Mouse (Mus musculus) liver, embryonic 11.5 days (tissue): ENCODE results near the gene Fancc. TPM values are rescaled to one million over a fixed set of nuclear protein-coding genes. Genes with fewer than 3 reads are reported as not detected.
"Not testable (repeated sequence)": the region's sequence is repeated elsewhere in the genome, so short reads cannot be mapped to it uniquely, and the experiment has no call there.

Experiments used
- ATAC-seq: fragments of 200-750 bp; cut with Nextera tagmentation; replicated peaks from 2 replicates; pipeline ENCODE4 v1.8.0; 2017; ENCODE audit warnings: moderate number of reproducible peaks, mild to moderate bottlenecking, moderate TSS enrichment, moderate library complexity; ENCODE audit not compliant: low FRiP score
- DNase-seq: peaks from one replicate; pipeline ENCODE4 v3.0.0-alpha.2; 2017; ENCODE audit warnings: low spot score
- H3K27ac ChIP-seq: fragments of 300-500 bp; sonication (generic); 2 replicates; pipeline ENCODE4 v1.5.1; 2014; ENCODE audit warnings: mild to moderate bottlenecking, low read depth, low read length, control low read depth
- H3K27me3 ChIP-seq: fragments of 300-500 bp; sonication (generic); replicated peaks from 2 replicates; pipeline ENCODE4 v1.6.1; 2014; ENCODE audit warnings: low read length, mixed read lengths; ENCODE audit not compliant: control insufficient read depth, insufficient read depth
- H3K36me3 ChIP-seq: fragments of 300-500 bp; sonication (generic); 2 replicates; pipeline ENCODE4 v1.6.1; 2014; ENCODE audit warnings: mild to moderate bottlenecking, low read length, moderate library complexity, mixed read lengths; ENCODE audit not compliant: control insufficient read depth, insufficient read depth
- H3K4me1 ChIP-seq: fragments of 300-500 bp; sonication (generic); replicated peaks from 2 replicates; pipeline ENCODE4 v1.6.1; 2014; ENCODE audit warnings: low read length, mixed read lengths; ENCODE audit not compliant: control insufficient read depth, insufficient read depth
- H3K4me2 ChIP-seq: fragments of 300-500 bp; sonication (generic); 2 replicates; pipeline ENCODE4 v1.6.1; 2014; ENCODE audit warnings: mild to moderate bottlenecking, control low read depth, moderate library complexity
- H3K4me3 ChIP-seq: fragments of 300-500 bp; sonication (generic); 2 replicates; pipeline ENCODE4 v1.5.1; 2014; ENCODE audit warnings: low read depth, low read length, control low read depth
- H3K9ac ChIP-seq: fragments of 300-500 bp; sonication (generic); 2 replicates; pipeline ENCODE4 v1.6.1; 2014; ENCODE audit warnings: low read depth, low read length, control low read depth
- H3K9me3 ChIP-seq: fragments of 300-500 bp; sonication (generic); 2 replicates; pipeline ENCODE4 v1.6.1; 2016; ENCODE audit warnings: low read length, inconsistent platforms, mixed read lengths; ENCODE audit not compliant: control insufficient read depth
- WGBS: fragments of 180-500 bp; shearing (Covaris S2); extraction: QIAGEN DNeasy Blood & Tissue Kit; methylation state at CpG from one replicate; pipeline ENCODE4 v1.1.7; 2014; 5-methylcytosine and 5-hydroxymethylcytosine counted together
- polyA plus RNA-seq: library from polyadenylated mRNA; unstranded; fragments of >200 nt; fragmentation: Nextera tagmentation; extraction: Ambion mirVana; gene quantifications from 2 replicates; pipeline ENCODE4 v1.2.1, GENCODE M21; 2014

Gene Fancc
- polyA plus RNA-seq, 1 experiment from 2014 or later: 18.9 TPM

GRCm38 (mm10) chr13:63315777-63316176, 181.3 kb downstream of the Fancc start:
- no peak overlapping the region for H3K27ac ChIP-seq
- DNase-seq: no peak
- H3K9me3 ChIP-seq: no peaks in the 10 kb centered on the region
- no peaks in the 10 kb centered on the region for H3K27me3 ChIP-seq
- H3K4me2 ChIP-seq: no peak overlapping the region
- H3K4me1 ChIP-seq: peaks cover 13% of the 10 kb centered on the region
- no peak for ATAC-seq
- no peak overlapping the region for H3K4me3 ChIP-seq
- H3K9ac ChIP-seq: no peak overlapping the region
- no peaks in the 10 kb centered on the region for H3K36me3 ChIP-seq
- whole genome bisulfite sequencing: 84% methylated on average over 6 of the region's 6 CpGs

GRCm38 (mm10) chr13:63315111-63315510, 182.0 kb downstream of the Fancc start:
- ATAC-seq, H3K27me3 ChIP-seq, H3K4me2 ChIP-seq, DNase-seq, H3K9ac ChIP-seq, H3K9me3 ChIP-seq, H3K27ac ChIP-seq, H3K4me3 ChIP-seq, H3K36me3 ChIP-seq: not testable (repeated sequence)
- 96% methylated on average over 4 of the region's 4 CpGs for WGBS
- H3K4me1 ChIP-seq: peaks cover 13% of the 10 kb centered on the region

DNA sequence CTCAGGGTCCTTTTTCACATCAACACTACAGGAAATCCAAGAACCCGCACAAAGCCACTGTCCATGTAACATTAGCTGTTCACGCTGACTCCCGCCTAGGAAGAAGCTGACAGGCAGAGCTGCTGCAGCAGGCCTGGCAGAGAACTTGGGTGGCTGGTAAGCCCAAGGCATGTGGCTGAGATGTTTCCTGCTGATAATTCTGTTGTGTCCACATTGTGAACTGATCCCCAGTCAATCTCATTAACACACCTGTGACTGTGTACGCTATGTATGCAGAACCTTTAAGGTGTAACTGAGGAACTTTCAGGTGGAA, 182.5 kb downstream of the Fancc start:
- no peak overlapping the region for H3K27ac ChIP-seq
- H3K27me3 ChIP-seq: no peaks in the 10 kb centered on the region
- H3K9ac ChIP-seq: no peak overlapping the region
- DNase-seq (no peak), ATAC-seq (0 out of 2 replicates have a peak, but pooled peaks have one; percentile 11)
- H3K4me1 ChIP-seq: peaks cover 13% of the 10 kb centered on the region
- H3K4me2 ChIP-seq: no peak overlapping the region
- H3K4me3 ChIP-seq: no peak overlapping the region
- H3K9me3 ChIP-seq: no peaks in the 10 kb centered on the region
- WGBS: 50% methylated on average over 4 of the region's 4 CpGs
- H3K36me3 ChIP-seq: no peaks in the 10 kb centered on the region

GRCm38 (mm10) chr13:63313748-63314607, 183.1 kb downstream of the Fancc start:
- Histone ChIP-seq H3K9me3 (no peaks in the 10 kb centered on the region), H3K4me1 (peaks cover 13% of the 10 kb centered on the region), H3K27ac (no peak overlapping the region; the same call in 1 of the 2 replicates), H3K4me2 (no peak overlapping the region), H3K27me3 (no peaks in the 10 kb centered on the region), H3K4me3 (no peak overlapping the region), H3K36me3 (no peaks in the 10 kb centered on the region), H3K9ac (no peak overlapping the region)
- 74% methylated on average over 12 of the region's 12 CpGs for WGBS
- ATAC-seq (peak; percentile 46), DNase-seq (no peak)

DNA sequence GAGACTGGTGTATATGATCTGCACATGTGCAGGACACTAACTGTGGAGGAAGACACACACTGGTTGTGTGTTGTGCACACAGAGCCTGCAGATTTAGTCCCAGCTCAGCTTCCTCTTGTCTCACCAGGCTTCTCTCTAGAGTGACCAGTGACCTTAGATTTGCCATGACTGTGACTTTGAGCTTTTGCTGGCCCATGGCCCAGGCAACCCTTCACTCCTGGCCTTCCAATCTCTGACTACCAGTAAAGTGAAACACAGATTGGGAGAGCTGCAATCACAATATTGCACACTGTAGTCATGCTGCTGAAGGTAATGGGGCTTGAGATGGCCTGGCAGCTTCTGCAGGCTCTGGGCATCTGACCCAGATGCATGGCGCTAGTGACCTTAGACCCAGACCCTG, 183.8 kb downstream of the Fancc start:
- DNase-seq (no peak), ATAC-seq (no peak)
- Histone ChIP-seq H3K9me3 (no peaks in the 10 kb centered on the region), H3K4me1 (peaks cover 13% of the 10 kb centered on the region), H3K27me3 (no peaks in the 10 kb centered on the region), H3K4me3 (no peak overlapping the region), H3K9ac (no peak overlapping the region), H3K27ac (no peak overlapping the region), H3K36me3 (no peaks in the 10 kb centered on the region), H3K4me2 (no peak overlapping the region)
- 100% methylated on average over 1 of the region's 1 CpGs for WGBS

- no peaks in the 10 kb centered on the region for H3K36me3 ChIP-seq
- ATAC-seq (no peak), DNase-seq (no peak)
- H3K27ac ChIP-seq: no peak overlapping the region
- H3K4me2 ChIP-seq: no peak overlapping the region
- 67% methylated on average over 2 of the region's 2 CpGs for WGBS
- H3K9me3 ChIP-seq: no peaks in the 10 kb centered on the region
- H3K4me1 ChIP-seq: peaks cover 9% of the 10 kb centered on the region; the same call in 1 of the 2 replicates
- H3K9ac ChIP-seq: no peak overlapping the region
- H3K4me3 ChIP-seq: no peak overlapping the region
- no peaks in the 10 kb centered on the region for H3K27me3 ChIP-seq
Measured at GRCm38 (mm10) chr13:63311156-63311555, 185.9 kb downstream of the Fancc start.

- ATAC-seq (no peak), DNase-seq (no peak)
- no peaks in the 10 kb centered on the region for H3K27me3 ChIP-seq
- H3K27ac ChIP-seq: no peak overlapping the region
- H3K9ac ChIP-seq: no peak overlapping the region
- H3K4me1 ChIP-seq: peaks cover 9% of the 10 kb centered on the region; the same call in 1 of the 2 replicates
- no peak overlapping the region for H3K4me3 ChIP-seq
- whole genome bisulfite sequencing: 72% methylated on average over 3 of the region's 3 CpGs
- no peaks in the 10 kb centered on the region for H3K36me3 ChIP-seq
- H3K9me3 ChIP-seq: no peaks in the 10 kb centered on the region
- H3K4me2 ChIP-seq: no peak overlapping the region
Measured at GRCm38 (mm10) chr13:63309563-63309962, 187.5 kb downstream of the Fancc start.

DNA sequence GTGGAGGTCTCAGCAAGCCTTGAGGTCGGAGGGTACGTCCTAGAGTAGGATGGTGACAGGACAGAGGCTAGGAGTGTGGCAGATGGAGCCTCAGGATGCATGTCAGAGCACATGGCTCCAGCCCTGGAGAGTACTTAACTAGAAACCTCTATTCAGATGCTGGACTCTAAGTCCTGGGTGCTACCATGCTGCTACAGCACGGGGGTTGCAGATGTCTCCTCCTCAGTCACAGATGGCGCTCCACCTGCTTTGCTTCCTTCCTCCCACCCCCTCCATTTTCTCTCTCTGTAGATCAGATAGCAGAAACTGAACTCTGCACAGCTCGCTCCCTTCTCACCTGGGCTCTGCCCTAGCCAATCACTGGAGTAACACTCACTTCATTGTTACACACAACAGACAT, 190.3 kb downstream of the Fancc start:
- Histone ChIP-seq H3K27me3 (no peaks in the 10 kb centered on the region), H3K9ac (no peak overlapping the region), H3K36me3 (peaks cover 4% of the 10 kb centered on the region; the same call in 1 of the 2 replicates), H3K4me2 (no peak overlapping the region), H3K27ac (no peak overlapping the region), H3K4me3 (no peak overlapping the region), H3K9me3 (no peaks in the 10 kb centered on the region), H3K4me1 (no peaks in the 10 kb centered on the region)
- WGBS: 81% methylated on average over 5 of the region's 5 CpGs
- ATAC-seq (no peak), DNase-seq (no peak)
